Mouse (Mus musculus) heart, embryonic 10.5 days (tissue): Measurements from ENCODE around the gene Rsph3b. TPM values are rescaled to one million over a fixed set of nuclear protein-coding genes. Genes with fewer than 3 reads are reported as not detected.
A peak's percentile ranks its signal among the peaks of the same experiment; 100 is the strongest.
"Not testable (repeated sequence)": the region's sequence is repeated elsewhere in the genome, so short reads cannot be mapped to it uniquely, and the experiment has no call there.

Source experiments
- DNase-seq: peaks from one replicate; pipeline ENCODE4 v3.0.0-alpha.2; 2017; ENCODE audit warnings: low spot score
- H3K27ac ChIP-seq: fragments of 300-500 bp; sonication (generic); 2 replicates; pipeline ENCODE4 v1.5.1; 2016; ENCODE audit warnings: mild to moderate bottlenecking
- H3K27me3 ChIP-seq: fragments of 300-500 bp; sonication (generic); 2 replicates; pipeline ENCODE4 v1.6.1; 2016; ENCODE audit warnings: mild to moderate bottlenecking; ENCODE audit not compliant: poor library complexity, insufficient read depth, severe bottlenecking
- H3K36me3 ChIP-seq: fragments of 300-500 bp; sonication (generic); 2 replicates; pipeline ENCODE4 v1.6.1; 2016; ENCODE audit warnings: mild to moderate bottlenecking, moderate library complexity
- H3K4me1 ChIP-seq: fragments of 300-500 bp; sonication (generic); 2 replicates; pipeline ENCODE4 v1.6.1; 2016; ENCODE audit warnings: mild to moderate bottlenecking
- H3K4me3 ChIP-seq: fragments of 300-500 bp; sonication (generic); 2 replicates; pipeline ENCODE4 v1.5.1; 2016; ENCODE audit warnings: mild to moderate bottlenecking, moderate library complexity
- H3K9me3 ChIP-seq: fragments of 300-500 bp; sonication (generic); 2 replicates; pipeline ENCODE4 v1.6.1; 2016; ENCODE audit warnings: mild to moderate bottlenecking, moderate library complexity
- WGBS: fragments of 180-500 bp; shearing (Covaris S2); methylation state at CpG from one replicate; pipeline ENCODE4 v1.1.7; 2016; 5-methylcytosine and 5-hydroxymethylcytosine counted together
- polyA plus RNA-seq: library from polyadenylated mRNA; unstranded; fragments of >200 nt; fragmentation: Nextera tagmentation; extraction: Ambion mirVana; gene quantifications from 2 replicates; pipeline ENCODE4 v1.2.1, GENCODE M21; 2016

Gene Rsph3b
- polyA plus RNA-seq, 1 experiment from 2014 or later = 46.2 TPM

DNA sequence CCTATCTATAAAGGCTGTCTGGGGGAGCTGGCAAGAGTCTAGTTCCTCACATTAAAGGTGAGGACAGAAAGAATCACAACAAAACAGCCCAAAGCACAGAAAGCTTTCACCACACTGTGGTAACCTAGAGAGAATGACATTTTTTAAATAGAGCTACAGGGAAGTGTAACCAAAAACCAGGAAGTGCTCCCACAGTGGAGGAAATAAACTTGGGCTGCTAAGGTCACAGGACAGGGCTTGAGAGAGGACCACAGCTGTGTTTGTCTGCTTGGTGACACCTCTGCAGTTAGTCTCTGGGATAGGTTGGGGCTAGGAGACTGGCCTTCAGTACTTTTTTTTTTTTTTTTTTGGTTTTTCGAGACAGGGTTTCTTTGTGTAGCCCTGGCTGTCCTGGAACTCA, 19.2 kb upstream of the Rsph3b start:
- DNase-seq, H3K4me3 ChIP-seq, H3K4me1 ChIP-seq, H3K27ac ChIP-seq, H3K9me3 ChIP-seq, H3K36me3 ChIP-seq, H3K27me3 ChIP-seq: not testable (repeated sequence)
- 25% methylated on average over 1 of the region's 1 CpGs for WGBS

DNA sequence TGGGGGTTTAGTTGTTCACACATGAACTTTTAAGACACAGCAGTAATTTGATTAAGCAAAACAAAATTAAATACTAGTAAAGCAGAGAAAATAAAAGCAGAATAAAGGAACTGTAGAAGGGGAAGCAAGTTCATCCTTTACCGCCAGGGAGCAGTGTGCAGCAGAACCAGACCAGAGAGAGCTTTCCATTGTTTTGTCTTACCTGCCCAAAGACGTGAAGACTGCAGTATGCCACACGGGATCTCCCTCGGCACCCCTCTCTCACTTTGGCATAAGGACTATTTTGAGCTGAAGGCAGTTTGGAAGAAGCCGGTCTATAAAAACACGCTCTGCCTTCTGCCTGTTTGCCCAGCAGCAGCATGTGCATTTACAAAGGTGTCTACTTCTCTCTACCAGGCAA, 16.9 kb upstream of the Rsph3b start:
- not testable (repeated sequence) for H3K4me1 ChIP-seq, DNase-seq, H3K27me3 ChIP-seq, H3K36me3 ChIP-seq, H3K27ac ChIP-seq, H3K4me3 ChIP-seq, H3K9me3 ChIP-seq
- 7% methylated on average over 6 of the region's 6 CpGs for WGBS

DNA sequence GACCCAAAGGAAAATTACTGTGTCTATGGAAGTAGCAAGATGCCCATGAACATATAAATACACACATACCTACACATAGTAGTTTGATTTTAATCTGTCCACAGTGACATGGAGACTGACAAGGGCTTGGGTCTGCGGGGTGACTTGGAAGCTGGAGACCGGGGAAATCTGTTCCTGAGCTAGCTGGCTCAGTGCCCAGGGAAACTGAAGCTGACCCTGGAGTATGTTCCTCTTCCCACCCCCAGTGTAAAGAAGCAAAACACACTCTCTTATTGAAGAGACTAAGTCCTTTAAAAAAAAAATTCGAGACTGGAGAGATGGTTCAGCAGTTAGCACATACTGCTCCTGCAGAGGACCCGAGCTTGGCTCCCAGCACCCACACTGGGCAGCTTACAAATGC, 14.5 kb upstream of the Rsph3b start:
- not testable (repeated sequence) for H3K9me3 ChIP-seq, H3K4me3 ChIP-seq, H3K36me3 ChIP-seq, H3K27me3 ChIP-seq, H3K27ac ChIP-seq, H3K4me1 ChIP-seq, DNase-seq
- 72% methylated on average over 4 of the region's 4 CpGs for whole genome bisulfite sequencing

- not testable (repeated sequence) for H3K27me3 ChIP-seq, DNase-seq, H3K36me3 ChIP-seq, H3K4me1 ChIP-seq, H3K27ac ChIP-seq, H3K4me3 ChIP-seq, H3K9me3 ChIP-seq
- 69% methylated on average over 4 of the region's 6 CpGs for WGBS
Observed at GRCm38 (mm10) chr17:6962339-6962738, 13.9 kb upstream of the Rsph3b start.

DNA sequence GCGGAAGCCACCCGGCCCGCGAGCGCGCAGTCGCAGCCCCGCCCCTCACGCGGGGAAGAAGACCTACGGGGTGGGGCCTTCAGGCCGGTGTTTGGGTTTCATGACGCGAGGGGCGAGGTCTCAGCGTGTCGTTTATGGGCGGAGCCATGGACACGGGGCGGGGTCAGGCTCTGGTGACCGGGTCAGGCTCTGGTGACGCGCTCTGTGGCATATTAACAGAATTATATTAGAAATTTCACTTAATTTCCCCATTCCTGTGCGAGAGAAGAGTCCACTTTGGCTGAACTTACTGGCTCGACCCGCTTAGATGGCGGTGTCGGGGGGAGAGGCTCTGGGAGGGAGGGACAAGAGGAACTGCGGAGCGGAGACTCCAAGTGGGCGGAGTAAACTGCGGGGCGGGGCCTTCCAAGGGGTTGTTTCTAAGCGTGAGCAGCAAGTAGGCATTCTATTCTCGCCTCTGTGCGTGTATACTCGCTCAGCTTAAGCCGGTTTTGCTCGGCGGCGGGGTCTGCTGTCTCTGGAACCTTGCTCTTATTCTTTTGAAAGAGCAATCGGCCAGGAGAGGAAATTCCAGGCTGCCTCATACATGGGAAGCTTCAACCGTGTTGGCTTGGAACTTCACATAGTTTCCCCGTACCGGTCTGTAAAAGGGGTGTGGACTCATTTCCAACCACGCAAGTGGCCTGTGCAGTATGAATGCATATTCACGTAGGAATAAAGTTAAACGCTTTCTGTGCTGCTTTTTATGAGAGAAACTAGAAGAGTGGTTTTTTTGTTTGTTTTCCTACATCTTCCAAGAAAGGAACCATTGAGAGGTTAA, 12.9 kb upstream of the Rsph3b start:
- H3K4me3 ChIP-seq = peak overlapping the region; percentile 47
- H3K27ac ChIP-seq, H3K9me3 ChIP-seq, H3K4me1 ChIP-seq, H3K27me3 ChIP-seq, H3K36me3 ChIP-seq: not testable (repeated sequence)
- DNase-seq = peak; percentile 74
- under 1% methylated on average over 16 of the region's 48 CpGs for WGBS

GRCm38 (mm10) chr17:6960776-6961175, 12.3 kb upstream of the Rsph3b start, which contains the start of gene Tagap1:
Gene Tagap1 (minus strand): TSS chr17:6961156.
- H3K4me1 ChIP-seq, H3K36me3 ChIP-seq, H3K9me3 ChIP-seq, H3K27me3 ChIP-seq: not testable (repeated sequence)
- peak; percentile 72 for DNase-seq
- H3K27ac ChIP-seq = peak within 1 kb of the TSS; percentile 84
- H3K4me3 ChIP-seq = peak within 1 kb of the TSS; percentile 58
- WGBS = under 1% methylated on average over 41 of the region's 51 CpGs

DNA sequence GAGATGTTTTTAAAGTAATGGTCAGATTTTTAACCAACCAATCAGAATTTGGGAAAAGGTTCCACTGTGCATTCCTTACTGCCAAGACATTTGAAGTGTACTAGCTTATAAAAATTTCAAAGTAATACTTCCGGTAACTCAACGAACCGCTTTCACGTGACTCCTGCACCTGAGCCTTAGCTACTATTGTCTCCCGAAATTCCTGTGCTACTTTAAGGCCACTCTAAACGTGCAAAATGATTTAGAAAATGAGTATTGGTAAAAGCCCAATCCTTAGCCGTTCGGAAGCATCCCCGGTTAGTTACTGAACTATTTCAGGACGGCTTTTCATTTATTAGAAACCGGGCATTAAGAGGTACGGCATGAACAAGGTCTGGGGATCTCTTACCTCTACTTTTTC, 11.9 kb upstream of the Rsph3b start:
- under 1% methylated on average over 12 of the region's 12 CpGs for WGBS
- not testable (repeated sequence) for H3K27ac ChIP-seq, H3K36me3 ChIP-seq, H3K9me3 ChIP-seq, H3K27me3 ChIP-seq, H3K4me1 ChIP-seq, DNase-seq
- peak overlapping the region; percentile 58 for H3K4me3 ChIP-seq

- H3K9me3 ChIP-seq, DNase-seq, H3K27me3 ChIP-seq, H3K27ac ChIP-seq, H3K4me1 ChIP-seq, H3K36me3 ChIP-seq: not testable (repeated sequence)
- H3K4me3 ChIP-seq = peak overlapping the region; percentile 58
- 74% methylated on average over 5 of the region's 6 CpGs for WGBS
Observed at GRCm38 (mm10) chr17:6959543-6960259, 11.2 kb upstream of the Rsph3b start.

- DNase-seq, H3K4me1 ChIP-seq, H3K27ac ChIP-seq, H3K4me3 ChIP-seq, H3K27me3 ChIP-seq, H3K9me3 ChIP-seq: not testable (repeated sequence)
- peaks cover 12% of the 10 kb centered on the region for H3K36me3 ChIP-seq
- WGBS = 86% methylated on average over 6 of the region's 8 CpGs
Observed at GRCm38 (mm10) chr17:6958881-6959280, 10.4 kb upstream of the Rsph3b start.

DNA sequence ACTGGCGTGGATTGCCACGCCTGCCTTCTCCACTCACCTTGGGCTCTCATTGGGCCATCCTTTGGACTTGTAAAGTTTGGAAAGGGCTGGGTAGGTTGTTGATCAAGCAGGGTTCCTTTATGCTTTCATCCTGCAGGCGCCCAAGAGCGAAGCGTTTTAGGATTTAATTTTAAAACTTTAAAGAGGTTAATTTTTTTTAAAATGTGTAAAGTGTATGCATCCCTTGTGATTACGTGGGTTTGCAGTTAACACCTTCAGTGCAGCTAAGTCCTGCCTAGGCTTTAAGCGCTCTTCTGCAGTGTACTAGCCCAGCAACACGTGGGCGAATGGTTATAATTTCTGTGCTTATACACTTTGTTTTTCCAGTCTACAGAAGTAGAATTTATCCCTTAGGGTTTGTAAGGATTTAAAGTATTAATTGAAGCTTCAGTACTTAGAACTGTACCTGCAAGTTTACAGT, 317 bp upstream of the Rsph3b start:
- Histone ChIP-seq H3K27ac (peak overlapping the region; percentile 88), H3K4me3 (peak overlapping the region; percentile 62)
- not testable (repeated sequence) for DNase-seq, H3K4me1 ChIP-seq, H3K9me3 ChIP-seq, H3K36me3 ChIP-seq, H3K27me3 ChIP-seq
- WGBS = 16% methylated on average over 9 of the region's 9 CpGs

- not testable (repeated sequence) for H3K36me3 ChIP-seq, H3K27ac ChIP-seq, H3K27me3 ChIP-seq, H3K4me1 ChIP-seq, H3K9me3 ChIP-seq, DNase-seq
- no CpG with 5 or more reads among the region's 8 CpGs for WGBS
- peak overlapping the region; percentile 62 for H3K4me3 ChIP-seq
Observed at GRCm38 (mm10) chr17:6947637-6947983, 872 bp downstream of the Rsph3b start.

DNA sequence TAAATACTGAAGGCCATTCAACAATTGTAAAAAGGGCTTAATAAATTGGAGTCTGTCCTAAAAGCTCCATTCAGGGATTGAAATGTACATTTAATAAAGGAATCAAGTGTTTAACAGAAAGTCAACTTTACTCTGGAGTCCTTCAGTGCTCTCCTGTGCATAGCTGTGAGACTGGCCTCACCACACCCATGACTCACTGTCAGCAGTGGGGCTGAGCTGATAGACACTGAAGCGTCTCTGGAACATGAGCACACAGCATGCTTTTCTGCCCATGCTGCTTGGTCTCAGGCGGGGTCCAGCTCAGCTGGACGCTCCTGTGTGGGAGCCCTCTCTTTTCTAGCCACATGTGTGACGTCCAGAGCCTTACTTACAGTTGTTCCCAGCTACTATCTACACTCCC, 5.9 kb downstream of the Rsph3b start:
- WGBS = no CpG with 5 or more reads among the region's 4 CpGs
- H3K9me3 ChIP-seq = not testable (repeated sequence)

DNA sequence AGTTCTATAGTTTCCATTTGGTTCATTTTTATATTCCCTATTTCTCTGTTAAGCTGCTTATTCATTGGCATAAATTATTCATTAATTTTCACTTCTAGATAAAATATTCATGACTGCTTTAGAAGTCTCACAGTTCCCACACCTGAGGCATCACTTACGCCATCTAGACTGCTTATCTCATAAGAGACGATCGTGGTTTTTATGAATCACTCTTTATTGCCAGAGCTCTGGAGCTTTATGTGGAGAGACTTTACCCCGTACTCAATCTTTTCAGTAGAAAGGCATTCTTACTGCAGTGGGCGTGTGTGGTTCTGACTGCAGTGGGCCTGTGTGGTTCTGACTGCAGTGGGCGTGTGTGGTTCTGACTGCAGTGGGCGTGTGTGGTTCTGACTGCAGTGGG, 16.9 kb downstream of the Rsph3b start:
- DNase-seq, H3K27me3 ChIP-seq, H3K9me3 ChIP-seq, H3K27ac ChIP-seq, H3K4me1 ChIP-seq, H3K4me3 ChIP-seq, H3K36me3 ChIP-seq: not testable (repeated sequence)
- WGBS = 96% methylated on average over 7 of the region's 7 CpGs

More for the DNA sequence above, 5.9 kb downstream of the Rsph3b start:
- not testable (repeated sequence) for H3K4me3 ChIP-seq, DNase-seq, H3K27me3 ChIP-seq, H3K27ac ChIP-seq, H3K4me1 ChIP-seq, H3K36me3 ChIP-seq
